Mouse (Mus musculus) bone marrow, adult 2 months (tissue): ENCODE data around the gene Mri1. TPM values are rescaled to one million over a fixed set of nuclear protein-coding genes. Genes with fewer than 3 reads are reported as not detected.
A peak's percentile ranks its signal among the peaks of the same experiment; 100 is the strongest.

Experiments
- H3K27ac ChIP-seq: fragments of 200-500 bp; 2 replicates; pipeline ENCODE4 v1.5.1; 2012; ENCODE audit warnings: low read depth, mild to moderate bottlenecking, control low read depth, inconsistent platforms, low read length; ENCODE audit not compliant: control insufficient read depth, poor library complexity, insufficient read depth
- H3K4me1 ChIP-seq: fragments of 200-500 bp; 2 replicates; pipeline ENCODE4 v1.6.1; 2011; ENCODE audit warnings: low read length; ENCODE audit not compliant: control insufficient read depth, insufficient read depth
- H3K4me3 ChIP-seq: fragments of 200-500 bp; replicated peaks from 2 replicates; pipeline ENCODE3; 2011; ENCODE audit warnings: mild to moderate bottlenecking, low read depth, low read length, control low read depth; ENCODE audit not compliant: control insufficient read depth
- CTCF ChIP-seq: fragments of 200-500 bp; IDR thresholded peaks from 2 replicates; pipeline ENCODE4 v1.5.1; 2011; ENCODE audit warnings: low read length, control low read depth; ENCODE audit not compliant: control insufficient read depth, insufficient read depth
- POLR2A ChIP-seq: fragments of 200-500 bp; IDR thresholded peaks from 2 replicates; pipeline ENCODE4 v1.6.1; 2011; ENCODE audit warnings: low read depth, mild to moderate bottlenecking, control low read depth, low read length, borderline replicate concordance; ENCODE audit not compliant: control insufficient read depth
- WGBS: fragments of 180-500 bp; shearing (Covaris S2); methylation state at CpG from one replicate; pipeline ENCODE4 v1.1.7; 2018; 5-methylcytosine and 5-hydroxymethylcytosine counted together
- polyA plus RNA-seq: library from polyadenylated mRNA; stranded (reverse); fragments of >200 nt; gene quantifications from 2 replicates; pipeline ENCODE4 v1.2.4, GENCODE M21; 2011; ENCODE audit warnings: low replicate concordance; ENCODE audit not compliant: missing spikeins, insufficient read depth, insufficient read length

The Mri1 gene
- polyA plus RNA-seq, 1 experiment, result 26.0 TPM

GRCm38 (mm10) chr8:84280777-84281176, 23.7 kb upstream of the Mri1 start:
- 65% methylated on average over 10 of the region's 10 CpGs for WGBS
- H3K4me3 ChIP-seq, result no peak overlapping the region
- no peak overlapping the region for H3K27ac ChIP-seq
- no peaks in the 10 kb centered on the region for H3K4me1 ChIP-seq
- TF ChIP-seq CTCF, result no peak
- no peak for TF ChIP-seq POLR2A

- TF ChIP-seq CTCF, result no peak
- H3K27ac ChIP-seq, result peak overlapping the region; percentile 61
- no peak overlapping the region for H3K4me3 ChIP-seq
- no peaks in the 10 kb centered on the region for H3K4me1 ChIP-seq
- WGBS, result 14% methylated on average over 1 of the region's 1 CpGs
These were observed 19.3 kb upstream of the Mri1 start for GRCm38 (mm10) chr8:84276447-84276846.

GRCm38 (mm10) chr8:84273968-84274367, 16.8 kb upstream of the Mri1 start:
- TF ChIP-seq CTCF, result no peak
- no peak for TF ChIP-seq POLR2A
- no peaks in the 10 kb centered on the region; the same call in 1 of the 2 replicates for H3K4me1 ChIP-seq
- no peak overlapping the region for H3K27ac ChIP-seq
- no peak overlapping the region for H3K4me3 ChIP-seq
- WGBS, result 71% methylated on average over 3 of the region's 3 CpGs

GRCm38 (mm10) chr8:84272302-84272701, 15.2 kb upstream of the Mri1 start:
- H3K27ac ChIP-seq, result no peak overlapping the region
- H3K4me1 ChIP-seq, result no peaks in the 10 kb centered on the region; the same call in 1 of the 2 replicates
- no peak overlapping the region for H3K4me3 ChIP-seq
- WGBS, result 74% methylated on average over 4 of the region's 4 CpGs
- TF ChIP-seq CTCF, result no peak
- no peak for TF ChIP-seq POLR2A

- peak; percentile 19; the same call in 1 of the 2 replicates for TF ChIP-seq CTCF
- peak; percentile 82; the same call in 1 of the 2 replicates for TF ChIP-seq POLR2A
- peak within 1 kb of the TSS; percentile 86 for H3K4me3 ChIP-seq
- H3K27ac ChIP-seq, result peak within 1 kb of the TSS; percentile 27
- WGBS, result under 1% methylated on average over 44 of the region's 44 CpGs
- no peaks in the 10 kb centered on the region; the same call in 1 of the 2 replicates for H3K4me1 ChIP-seq
These were observed 13.0 kb upstream of the Mri1 start, which contains the start of gene Ccdc130 for GRCm38 (mm10) chr8:84269950-84270773. TSS of gene Ccdc130 (minus strand) at chr8:84270380.

GRCm38 (mm10) chr8:84261098-84261497, 4.0 kb upstream of the Mri1 start:
- 93% methylated on average over 4 of the region's 4 CpGs for WGBS
- no peaks in the 10 kb centered on the region for H3K4me1 ChIP-seq
- no peak overlapping the region for H3K27ac ChIP-seq
- H3K4me3 ChIP-seq, result no peak overlapping the region
- TF ChIP-seq POLR2A, result no peak
- no peak for TF ChIP-seq CTCF

GRCm38 (mm10) chr8:84256458-84256821, 686 bp downstream of the Mri1 start:
- no peak for TF ChIP-seq POLR2A
- no peak for TF ChIP-seq CTCF
- Histone ChIP-seq H3K4me1 (no peaks in the 10 kb centered on the region), H3K27ac (peak overlapping the region; percentile 73), H3K4me3 (peak overlapping the region; percentile 85)
- WGBS, result 12% methylated on average over 6 of the region's 6 CpGs

GRCm38 (mm10) chr8:84255858-84256257, 1.3 kb downstream of the Mri1 start:
- TF ChIP-seq POLR2A, result no peak
- 78% methylated on average over 3 of the region's 3 CpGs for WGBS

More at GRCm38 (mm10) chr8:84255858-84256257, 1.3 kb downstream of the Mri1 start:
- no peak overlapping the region for H3K4me3 ChIP-seq
- no peak overlapping the region; the same call in 1 of the 2 replicates for H3K27ac ChIP-seq
- no peaks in the 10 kb centered on the region for H3K4me1 ChIP-seq
